Mouse (Mus musculus) ES-Bruce4 (cell line): ENCODE measurements around the gene Zfc3h1. TPM values are rescaled to one million over a fixed set of nuclear protein-coding genes. Genes with fewer than 3 reads are reported as not detected.

Experiments used
- H3K27ac ChIP-seq: 2 replicates; pipeline ENCODE4 v1.5.1; 2012; ENCODE audit warnings: low read length, inconsistent platforms; ENCODE audit not compliant: insufficient read depth
- H3K27me3 ChIP-seq: 2 replicates; pipeline ENCODE4 v1.6.1; 2012; ENCODE audit warnings: mild to moderate bottlenecking, low read length, inconsistent platforms; ENCODE audit not compliant: control insufficient read depth, poor library complexity, insufficient read depth, severe bottlenecking
- H3K36me3 ChIP-seq: 2 replicates; pipeline ENCODE4 v1.6.1; 2012; ENCODE audit warnings: inconsistent platforms, mild to moderate bottlenecking, low read length, moderate library complexity; ENCODE audit not compliant: control insufficient read depth, poor library complexity, insufficient read depth, severe bottlenecking
- H3K4me1 ChIP-seq: one replicate; pipeline ENCODE4 v1.8.1; 2011; ENCODE audit warnings: low read length; ENCODE audit not compliant: control insufficient read depth, insufficient read depth
- H3K4me3 ChIP-seq: 2 replicates; pipeline ENCODE4 v1.5.1; 2011; ENCODE audit warnings: low read depth, mild to moderate bottlenecking, low read length
- H3K9ac ChIP-seq: 2 replicates; pipeline ENCODE4 v1.6.1; 2012; ENCODE audit warnings: low read depth, mild to moderate bottlenecking, inconsistent platforms; ENCODE audit not compliant: poor library complexity, severe bottlenecking
- H3K9me3 ChIP-seq: replicated peaks from 2 replicates; pipeline ENCODE4 v1.6.1; 2012; ENCODE audit warnings: mild to moderate bottlenecking, low read length, inconsistent platforms; ENCODE audit not compliant: control insufficient read depth, poor library complexity, insufficient read depth, severe bottlenecking
- CTCF ChIP-seq: IDR thresholded peaks from one replicate; pipeline ENCODE4 v1.8.1; 2011; ENCODE audit warnings: low read depth, low read length
- EP300 ChIP-seq: IDR thresholded peaks from 2 replicates; pipeline ENCODE4 v1.6.1; 2011; ENCODE audit warnings: low read depth, low read length; ENCODE audit not compliant: insufficient read depth
- POLR2A ChIP-seq: IDR thresholded peaks from one replicate; pipeline ENCODE4 v1.8.1; 2011; ENCODE audit warnings: low read length; ENCODE audit not compliant: insufficient read depth
- polyA plus RNA-seq: library from polyadenylated mRNA; stranded (reverse); fragments of >200 nt; gene quantifications from 2 replicates; pipeline ENCODE4 v1.2.4, GENCODE M21; 2011; ENCODE audit warnings: low read depth; ENCODE audit not compliant: missing spikeins, insufficient read depth, insufficient read length

Zfc3h1 gene
- polyA plus RNA-seq, 1 experiment: 100 TPM

DNA sequence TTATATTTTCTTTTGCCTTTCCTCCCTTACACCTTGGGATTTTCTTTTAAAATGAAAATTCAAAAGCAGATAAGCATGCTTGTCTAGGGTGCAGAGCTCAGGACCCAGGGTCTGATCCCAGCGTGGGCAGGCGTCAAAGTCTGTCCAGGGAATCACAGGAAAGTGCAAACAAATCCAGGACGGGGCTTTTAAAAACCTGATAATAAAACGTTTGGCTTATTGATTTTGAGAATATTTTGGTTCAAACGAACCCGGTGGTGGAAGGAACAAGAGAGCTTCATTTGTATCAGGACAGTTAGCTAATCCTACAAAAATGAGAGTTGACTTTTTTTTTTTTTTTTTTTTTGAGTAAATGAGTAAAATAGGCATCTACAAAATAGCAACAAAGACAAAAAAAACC lies 36.6 kb upstream of the Zfc3h1 start:
- no peaks in the 10 kb centered on the region for H3K27me3 ChIP-seq
- peaks cover 1% of the 10 kb centered on the region; the same call in 1 of the 2 replicates for H3K36me3 ChIP-seq
- no peak overlapping the region for H3K9ac ChIP-seq
- no peak for TF ChIP-seq POLR2A
- TF ChIP-seq EP300: no peak
- TF ChIP-seq CTCF: no peak
- H3K9me3 ChIP-seq: no peaks in the 10 kb centered on the region
- no peak overlapping the region for H3K27ac ChIP-seq
- no peak overlapping the region for H3K4me3 ChIP-seq
- peaks cover 3% of the 10 kb centered on the region for H3K4me1 ChIP-seq

DNA sequence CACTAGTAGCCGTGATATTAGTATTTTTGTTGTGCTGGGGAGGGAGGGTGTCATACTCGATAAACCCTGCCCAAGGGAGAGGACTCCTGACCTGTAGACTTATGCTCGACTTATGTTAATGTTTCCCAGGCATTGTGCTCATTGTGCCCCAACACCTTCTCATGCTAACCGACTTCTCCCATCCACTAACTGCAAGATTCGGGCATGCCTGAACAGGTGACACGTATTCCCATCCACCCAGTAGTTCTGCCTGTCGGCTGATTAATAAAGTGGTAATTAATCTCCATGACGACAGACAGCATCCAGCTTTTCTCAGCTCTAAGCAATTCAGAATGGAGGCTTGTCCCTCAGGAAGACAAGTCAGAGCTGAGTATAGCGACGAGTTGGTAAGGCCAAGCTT lies 35.7 kb upstream of the Zfc3h1 start:
- H3K36me3 ChIP-seq: no peaks in the 10 kb centered on the region
- no peak overlapping the region for H3K27ac ChIP-seq
- H3K9me3 ChIP-seq: no peaks in the 10 kb centered on the region
- no peaks in the 10 kb centered on the region for H3K27me3 ChIP-seq
- peaks cover 2% of the 10 kb centered on the region for H3K4me1 ChIP-seq
- H3K4me3 ChIP-seq: no peak overlapping the region
- TF ChIP-seq EP300 (no peak), POLR2A (no peak), CTCF (no peak)
- H3K9ac ChIP-seq: no peak overlapping the region

- TF ChIP-seq CTCF: no peak
- Histone ChIP-seq H3K9ac (no peak overlapping the region), H3K4me1 (peaks cover 2% of the 10 kb centered on the region), H3K27ac (no peak overlapping the region), H3K4me3 (no peak overlapping the region), H3K27me3 (no peaks in the 10 kb centered on the region), H3K36me3 (no peaks in the 10 kb centered on the region), H3K9me3 (no peaks in the 10 kb centered on the region)
Observed at GRCm38 (mm10) chr10:115349509-115349908, 35.2 kb upstream of the Zfc3h1 start.

GRCm38 (mm10) chr10:115350810-115351397 lies 33.9 kb upstream of the Zfc3h1 start:
- Histone ChIP-seq H3K4me1 (peaks cover 6% of the 10 kb centered on the region), H3K27me3 (no peaks in the 10 kb centered on the region), H3K36me3 (no peaks in the 10 kb centered on the region), H3K9me3 (no peaks in the 10 kb centered on the region), H3K4me3 (no peak overlapping the region), H3K9ac (no peak overlapping the region), H3K27ac (no peak overlapping the region)
- TF ChIP-seq CTCF (no peak), POLR2A (no peak), EP300 (no peak)

- no peak overlapping the region for H3K9ac ChIP-seq
- TF ChIP-seq CTCF (no peak), EP300 (0 out of 2 replicates have a peak, but pooled peaks have one; percentile 42)
- H3K27me3 ChIP-seq: no peaks in the 10 kb centered on the region
- H3K4me1 ChIP-seq: peaks cover 4% of the 10 kb centered on the region
- no peaks in the 10 kb centered on the region for H3K36me3 ChIP-seq
- no peak overlapping the region for H3K4me3 ChIP-seq
- no peaks in the 10 kb centered on the region for H3K9me3 ChIP-seq
- H3K27ac ChIP-seq: no peak overlapping the region
Observed at GRCm38 (mm10) chr10:115354553-115354952, 30.2 kb upstream of the Zfc3h1 start.

DNA sequence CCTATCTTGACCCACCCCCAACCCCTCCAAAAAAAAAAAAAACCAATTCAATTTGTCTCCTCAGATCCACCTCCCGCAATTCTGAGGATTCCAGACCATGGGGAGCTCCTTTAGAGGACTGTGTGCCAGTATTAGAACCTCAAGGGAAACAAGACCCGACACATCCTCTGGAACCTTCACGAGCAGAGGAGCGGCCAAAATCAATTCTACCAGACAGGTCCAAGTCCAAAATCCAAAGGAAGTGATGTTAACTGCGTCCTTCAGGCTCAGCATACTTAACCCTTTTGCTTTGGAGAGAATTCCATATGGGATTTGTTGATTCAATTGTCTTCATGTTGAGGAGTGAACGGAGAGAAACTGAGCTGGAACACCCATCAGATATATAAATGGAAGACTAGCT lies 29.7 kb upstream of the Zfc3h1 start:
- Histone ChIP-seq H3K36me3 (no peaks in the 10 kb centered on the region), H3K9ac (no peak overlapping the region; the same call in 1 of the 2 replicates), H3K4me3 (no peak overlapping the region), H3K4me1 (peaks cover 4% of the 10 kb centered on the region), H3K27ac (no peak overlapping the region), H3K27me3 (no peaks in the 10 kb centered on the region), H3K9me3 (no peaks in the 10 kb centered on the region)
- TF ChIP-seq CTCF (no peak), POLR2A (no peak), EP300 (no peak)
